Mouse (Mus musculus): ENCODE measurements at regions not wholly inside any gene's neighbourhood (a gene's known extent, or its start where the extent isn't known, plus 50 kb on each side); places are given as distances from the start of the nearest gene placed in this dataset.

DNA sequence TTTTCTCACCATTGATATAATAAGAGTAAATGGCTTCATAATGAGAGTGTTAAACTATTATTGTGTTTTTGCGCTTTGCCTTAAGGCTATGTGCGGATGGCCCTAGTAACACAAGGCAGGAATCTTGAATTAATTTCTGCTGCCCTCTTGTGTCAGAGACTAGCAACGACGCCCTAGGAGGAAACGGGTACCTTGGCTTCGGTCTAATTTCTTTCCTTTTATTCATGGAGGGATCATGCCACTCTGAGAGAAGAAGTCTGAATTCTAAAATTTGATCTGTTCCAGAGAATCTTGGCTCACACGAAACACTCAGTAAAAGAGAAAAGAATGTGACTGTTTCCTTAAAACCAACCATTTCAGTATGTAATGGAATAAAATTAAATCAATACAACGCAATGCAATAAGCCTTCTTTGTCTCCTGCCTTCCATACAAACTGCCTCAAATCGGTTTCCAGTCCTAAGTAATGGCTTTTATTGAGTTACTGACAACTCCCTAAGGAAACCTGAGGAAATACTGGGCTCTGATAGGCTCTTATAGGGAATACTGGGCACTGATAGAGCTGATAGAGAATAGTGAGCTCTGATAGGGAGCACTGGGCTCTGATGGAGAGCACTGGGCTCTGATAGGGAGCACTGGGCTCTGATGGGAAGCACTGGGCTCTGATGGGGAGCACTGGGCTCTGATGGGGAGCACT, 112.0 kb upstream of the Prkcq start:
- TF ChIP-seq POLR2A (IDR thresholded peaks at IDR 0.05; ENCODE audit: borderline replicate concordance, control insufficient read depth, low read depth, low read length): no peak
- peak; percentile 29; the same call in 1 of the 2 replicates for TF ChIP-seq CTCF (IDR thresholded peaks at IDR 0.05; ENCODE audit: control insufficient read depth, insufficient read depth, low read length)

All from bone marrow, adult 2 months (tissue).